Mouse (Mus musculus) right cerebral cortex, postnatal 4 days (tissue): Measurements from ENCODE around the gene Smg7.

Source experiments
- DNase-seq: peaks from one replicate; pipeline ENCODE4 v3.0.0-alpha.2; 2022

Gene Smg7

DNA sequence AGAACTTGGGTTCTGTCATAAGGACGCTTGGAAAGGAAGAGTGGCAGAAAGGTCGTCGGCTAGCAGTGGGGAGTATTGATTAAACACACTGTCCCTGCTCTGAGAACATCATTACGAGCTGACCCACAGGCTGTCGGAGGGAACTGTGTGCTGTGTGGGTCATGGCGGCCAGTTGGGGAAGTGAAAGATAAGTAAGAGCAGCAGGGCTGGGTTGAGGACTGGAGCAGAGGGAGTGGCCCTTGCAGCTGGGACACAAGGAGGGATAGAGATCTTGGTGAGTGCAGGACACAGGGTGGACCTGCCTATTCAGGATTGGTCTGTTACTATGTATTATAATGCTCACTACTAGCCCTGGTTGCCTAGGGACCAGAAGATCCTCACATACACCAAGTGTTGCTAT, 97.5 kb downstream of the Smg7 start:
- DNase-seq, result no peak

GRCm38 (mm10) chr1:152800633-152801176, 101.7 kb downstream of the Smg7 start:
- DNase-seq, result no peak

GRCm38 (mm10) chr1:152799897-152800296, 102.5 kb downstream of the Smg7 start, which contains the start of gene Ncf2:
TSS of gene Ncf2 (plus strand) at chr1:152800194.
- no peak for DNase-seq

DNA sequence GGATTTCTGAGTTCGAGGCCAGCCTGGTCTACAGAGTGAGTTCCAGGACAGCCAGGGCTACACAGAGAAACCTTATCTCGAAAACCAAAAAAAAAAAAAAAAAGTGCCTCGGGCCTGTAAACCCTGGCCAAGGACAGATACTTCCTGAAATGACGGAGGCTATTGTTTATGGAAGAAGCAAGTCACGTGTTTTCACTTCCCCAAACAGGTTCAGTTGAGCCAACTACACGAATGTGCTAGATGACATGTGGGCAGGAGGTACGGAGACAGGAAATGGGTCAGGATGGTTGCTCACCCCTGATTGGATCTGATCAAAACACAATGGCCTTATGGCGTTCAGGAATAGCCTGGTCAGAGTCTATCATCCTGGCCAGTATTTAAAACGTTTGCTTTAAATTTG, 104.3 kb downstream of the Smg7 start:
- no peak for DNase-seq

DNA sequence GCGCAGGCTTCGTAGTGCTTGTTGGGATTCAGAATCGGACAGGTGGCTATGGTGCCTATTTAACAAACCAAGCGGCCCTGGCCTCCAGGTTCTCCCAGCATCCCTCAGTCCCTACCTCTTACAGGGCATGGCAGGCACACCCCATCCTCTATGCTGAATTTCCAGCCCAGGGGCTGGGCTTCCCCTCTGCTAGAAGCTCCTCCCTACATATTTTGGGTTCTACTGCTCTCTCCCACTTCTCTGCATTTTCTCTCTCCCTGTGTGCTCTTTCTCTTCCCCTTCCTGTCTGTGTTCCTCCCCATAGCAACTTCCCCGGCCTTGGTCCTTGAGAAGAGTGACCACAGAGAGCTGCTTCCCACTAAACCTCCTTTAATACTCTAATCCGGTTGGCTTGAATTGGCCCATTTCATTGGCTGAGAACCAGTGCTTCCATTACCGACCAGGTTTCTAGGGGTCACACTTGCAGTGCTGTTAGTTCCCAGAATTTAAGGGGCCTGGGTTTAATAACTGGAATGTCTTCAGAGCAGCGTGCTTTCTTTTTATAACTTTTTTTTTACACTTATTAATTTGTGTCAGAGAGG, 105.7 kb downstream of the Smg7 start:
- DNase-seq, result no peak

DNA sequence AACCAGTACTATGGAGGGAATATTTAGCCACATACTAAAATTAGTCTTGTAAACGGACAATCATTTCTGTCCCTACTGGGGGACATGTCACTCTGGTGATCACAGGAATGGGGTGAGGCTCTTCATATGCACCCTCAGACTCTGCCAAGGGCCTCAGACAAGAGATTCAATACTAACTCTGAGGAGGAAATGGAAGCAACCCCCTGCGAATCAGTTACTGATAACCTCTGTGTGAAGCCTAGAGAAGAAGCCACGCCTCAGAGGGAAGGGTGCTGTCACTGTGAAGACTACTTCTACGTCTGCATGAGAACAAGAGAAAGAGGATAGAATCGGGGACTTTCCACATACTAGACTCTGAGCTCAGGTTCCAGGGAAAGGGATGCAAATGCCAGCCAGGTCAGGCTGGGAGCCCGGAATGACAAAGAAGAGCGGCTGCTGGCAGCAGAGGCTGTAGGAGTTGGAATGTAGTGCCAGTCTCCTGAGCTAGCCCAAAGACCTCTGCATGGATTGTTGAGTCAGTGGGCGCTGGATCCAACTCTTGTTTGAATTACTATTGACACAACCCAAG, 106.7 kb downstream of the Smg7 start:
- DNase-seq, result no peak

DNA sequence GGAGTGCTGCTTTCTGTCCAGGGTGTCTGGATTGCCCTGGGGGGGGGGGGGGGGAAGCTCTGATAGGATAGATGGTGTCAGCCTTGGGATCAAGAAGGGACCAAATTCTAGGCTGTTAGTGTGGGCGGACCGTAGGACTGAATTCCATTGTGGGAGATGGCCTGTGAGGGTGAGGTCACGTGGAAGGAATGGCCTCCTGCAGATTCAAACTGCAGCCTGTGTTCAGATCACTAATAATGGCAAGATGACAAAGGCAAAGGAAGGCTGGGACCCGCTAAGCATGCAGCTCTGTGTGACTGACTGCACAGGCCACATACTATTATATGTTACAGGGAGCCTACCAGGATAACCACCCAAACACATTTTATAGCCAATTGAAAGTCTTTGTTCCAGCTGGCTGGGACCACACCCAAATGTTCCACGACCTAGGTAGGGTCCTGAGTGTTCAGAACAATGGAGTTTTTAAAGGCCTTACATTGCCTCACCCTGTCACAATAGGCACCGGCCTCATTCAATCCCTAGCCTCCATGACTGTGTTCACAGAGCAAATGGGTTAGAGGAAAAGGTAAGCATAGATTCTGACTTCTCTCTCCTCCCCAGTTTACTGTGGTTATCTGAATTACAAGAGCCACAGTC, 108.8 kb downstream of the Smg7 start:
- DNase-seq, result no peak

DNA sequence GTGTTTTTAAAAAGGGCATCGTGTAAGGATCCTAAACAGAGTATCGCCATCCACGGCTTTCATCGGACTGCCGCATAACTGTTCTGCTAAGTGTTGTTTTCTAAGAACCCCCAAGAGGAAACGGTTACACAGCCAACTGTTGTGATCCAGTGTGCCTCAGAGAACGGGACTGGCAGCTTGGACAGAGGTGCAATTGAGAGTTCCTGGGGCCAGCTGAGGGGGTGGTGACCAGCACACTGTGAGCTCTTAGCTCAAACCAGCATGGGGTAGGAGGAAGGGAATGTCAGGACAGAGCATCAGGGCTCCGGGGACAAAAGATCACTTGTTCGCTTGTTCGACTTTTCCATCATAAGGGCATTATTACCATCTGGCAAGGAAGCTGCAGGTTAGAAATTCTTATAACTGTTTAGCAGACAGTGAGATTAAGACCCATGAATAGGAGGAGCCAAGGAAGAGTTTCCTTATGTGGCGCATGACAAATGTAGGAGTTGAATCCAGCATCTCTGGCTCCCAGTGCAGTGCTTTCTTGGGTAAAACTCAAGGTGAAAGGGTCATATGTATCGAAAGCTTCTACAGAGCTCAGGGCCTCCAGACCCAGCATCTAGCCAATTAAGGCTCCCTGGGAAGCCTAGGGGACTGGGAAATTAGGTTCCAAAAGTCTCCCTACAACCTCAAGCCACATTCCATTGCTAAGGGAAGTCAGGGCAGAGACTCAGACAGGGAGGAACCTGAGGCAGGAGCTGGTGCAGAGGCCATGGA, 109.5 kb downstream of the Smg7 start:
- DNase-seq, result no peak

- no peak for DNase-seq
Observed at GRCm38 (mm10) chr1:152791269-152791668, 111.2 kb downstream of the Smg7 start.

- no peak for DNase-seq
Observed at GRCm38 (mm10) chr1:152790821-152791220, 111.6 kb downstream of the Smg7 start.

DNA sequence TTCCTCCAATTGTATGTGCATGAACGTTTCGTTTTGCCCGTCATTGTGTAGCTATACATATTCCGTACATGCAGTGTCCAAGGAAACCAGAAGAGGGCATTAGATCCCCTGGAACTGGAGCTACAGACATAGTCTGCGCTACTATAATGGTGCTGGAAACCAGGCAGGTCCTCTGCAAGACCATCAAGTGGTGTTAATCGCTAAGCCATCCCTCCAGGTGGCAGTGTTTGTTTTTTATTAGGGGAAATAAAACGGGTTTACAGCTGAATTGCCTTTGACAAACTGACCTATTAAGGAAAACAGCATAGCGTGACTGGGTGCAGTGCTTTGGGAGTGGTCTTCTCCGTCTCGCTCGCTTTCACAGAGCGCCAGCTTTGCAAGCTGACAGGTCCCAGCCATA, 112.2 kb downstream of the Smg7 start:
- DNase-seq, result no peak

DNA sequence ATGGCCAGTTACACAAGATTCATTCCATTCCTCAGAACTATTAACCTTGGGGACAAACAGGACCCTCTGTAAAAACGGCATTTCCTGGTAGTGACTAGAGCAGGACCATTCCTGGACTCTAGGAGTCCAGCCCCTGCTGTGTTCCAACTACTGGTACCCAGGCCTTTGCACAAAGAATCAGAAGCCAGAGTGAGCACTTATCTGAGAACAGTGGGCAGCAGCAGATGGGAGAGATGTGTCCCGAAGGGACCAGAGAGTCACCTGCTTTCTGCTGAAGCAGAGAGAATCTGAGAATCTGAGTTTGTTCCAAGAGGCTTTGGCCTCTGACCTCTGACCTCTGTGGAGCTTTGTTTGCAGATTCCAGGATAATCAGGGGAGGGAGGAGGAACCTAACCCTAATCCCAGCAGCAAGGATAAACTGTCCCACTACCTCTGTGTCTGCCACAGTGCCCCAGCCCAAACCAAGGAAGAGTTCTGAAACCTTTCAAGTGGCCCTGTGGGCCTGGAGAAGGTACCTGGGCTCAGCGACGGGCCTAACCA, 114.3 kb downstream of the Smg7 start:
- DNase-seq, result no peak
